Mouse (Mus musculus) embryonic fibroblast, embryonic 13.5 days (primary cell): ENCODE results near the gene Cdkal1. TPM values are rescaled to one million over a fixed set of nuclear protein-coding genes. Genes with fewer than 3 reads are reported as not detected.

Experiments
- H3K27ac ChIP-seq: 2 replicates; pipeline ENCODE4 v1.5.1; 2012; ENCODE audit warnings: low read length, control low read depth, inconsistent platforms; ENCODE audit not compliant: insufficient read depth
- H3K4me1 ChIP-seq: 2 replicates; pipeline ENCODE4 v1.6.1; 2011; ENCODE audit warnings: low read length; ENCODE audit not compliant: control insufficient read depth, insufficient read depth
- H3K4me3 ChIP-seq: 2 replicates; pipeline ENCODE4 v1.5.1; 2011; ENCODE audit warnings: mild to moderate bottlenecking, control low read depth, low read length; ENCODE audit not compliant: insufficient read depth
- CTCF ChIP-seq: IDR thresholded peaks from 2 replicates; pipeline ENCODE4 v1.5.1; 2011; ENCODE audit warnings: mild to moderate bottlenecking, control low read depth, low read length, moderate library complexity, borderline replicate concordance; ENCODE audit not compliant: insufficient read depth
- POLR2A ChIP-seq: IDR thresholded peaks from 2 replicates; pipeline ENCODE4 v1.6.1; 2011; ENCODE audit warnings: low read depth, mild to moderate bottlenecking, control low read depth, low read length, moderate library complexity
- polyA plus RNA-seq: library from polyadenylated mRNA; stranded (reverse); fragments of >200 nt; gene quantifications from 2 replicates; pipeline ENCODE4 v1.2.4, GENCODE M21; 2011; ENCODE audit warnings: low read depth; ENCODE audit not compliant: missing spikeins, insufficient read length

The Cdkal1 gene
- polyA plus RNA-seq, 1 experiment = 25.0 TPM

- peaks cover 13% of the 10 kb centered on the region for H3K4me1 ChIP-seq
- TF ChIP-seq POLR2A (no peak), CTCF (no peak)
- H3K27ac ChIP-seq = no peak overlapping the region
- no peak overlapping the region for H3K4me3 ChIP-seq
Observed at GRCm38 (mm10) chr13:29773563-29773962, 81.9 kb downstream of the Cdkal1 start.

DNA sequence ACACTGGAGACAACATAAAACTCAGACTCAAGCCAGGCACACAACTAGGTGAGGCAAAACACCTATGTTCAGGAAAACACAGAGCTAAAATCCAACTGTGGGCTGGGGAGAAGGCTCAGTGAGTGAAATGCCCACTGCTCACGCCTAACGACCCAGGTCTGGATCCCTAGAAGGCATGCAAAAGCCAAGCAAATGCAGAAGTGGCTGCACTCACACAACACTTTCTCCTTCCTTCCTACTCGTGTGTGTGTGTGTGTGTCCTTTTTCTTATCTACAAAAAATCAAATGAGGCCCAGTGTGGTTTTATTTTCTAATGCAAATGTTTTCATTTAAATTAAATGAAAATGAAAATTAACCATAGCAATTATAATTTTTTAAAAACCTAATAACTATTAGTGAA is 82.5 kb downstream of the Cdkal1 start:
- H3K27ac ChIP-seq = no peak overlapping the region
- H3K4me3 ChIP-seq = no peak overlapping the region
- peaks cover 8% of the 10 kb centered on the region for H3K4me1 ChIP-seq
- TF ChIP-seq CTCF = no peak
- TF ChIP-seq POLR2A = no peak

GRCm38 (mm10) chr13:29769647-29770436 is 85.6 kb downstream of the Cdkal1 start:
- TF ChIP-seq POLR2A (no peak), CTCF (no peak)
- H3K4me1 ChIP-seq = peaks cover 8% of the 10 kb centered on the region; the same call in 1 of the 2 replicates
- H3K27ac ChIP-seq = no peak overlapping the region
- H3K4me3 ChIP-seq = no peak overlapping the region

DNA sequence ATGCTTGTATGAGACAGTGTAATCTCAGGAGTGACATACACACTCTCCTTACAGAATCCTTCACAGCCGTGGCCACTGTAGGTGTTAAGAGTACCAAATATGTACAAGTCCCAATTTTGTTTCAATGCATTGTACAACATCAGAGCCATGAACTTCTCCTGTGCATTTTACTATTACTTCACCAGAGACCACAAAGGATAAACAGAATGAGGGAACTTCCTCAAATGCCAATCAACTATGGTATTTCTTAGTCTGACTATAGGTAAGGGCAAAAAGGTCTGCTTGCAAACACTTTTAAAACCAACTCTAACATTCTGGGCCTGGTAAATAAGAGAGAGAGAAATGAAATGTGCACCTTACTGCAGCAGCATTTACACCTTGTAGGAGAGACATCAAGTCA is 87.4 kb downstream of the Cdkal1 start:
- no peak overlapping the region for H3K4me3 ChIP-seq
- peaks cover 5% of the 10 kb centered on the region; the same call in 1 of the 2 replicates for H3K4me1 ChIP-seq
- no peak overlapping the region for H3K27ac ChIP-seq
- TF ChIP-seq CTCF (no peak), POLR2A (no peak)

- Histone ChIP-seq H3K27ac (no peak overlapping the region), H3K4me3 (no peak overlapping the region), H3K4me1 (peaks cover 5% of the 10 kb centered on the region; the same call in 1 of the 2 replicates)
- TF ChIP-seq POLR2A (no peak), CTCF (no peak)
Observed at GRCm38 (mm10) chr13:29767587-29767986, 87.9 kb downstream of the Cdkal1 start.

DNA sequence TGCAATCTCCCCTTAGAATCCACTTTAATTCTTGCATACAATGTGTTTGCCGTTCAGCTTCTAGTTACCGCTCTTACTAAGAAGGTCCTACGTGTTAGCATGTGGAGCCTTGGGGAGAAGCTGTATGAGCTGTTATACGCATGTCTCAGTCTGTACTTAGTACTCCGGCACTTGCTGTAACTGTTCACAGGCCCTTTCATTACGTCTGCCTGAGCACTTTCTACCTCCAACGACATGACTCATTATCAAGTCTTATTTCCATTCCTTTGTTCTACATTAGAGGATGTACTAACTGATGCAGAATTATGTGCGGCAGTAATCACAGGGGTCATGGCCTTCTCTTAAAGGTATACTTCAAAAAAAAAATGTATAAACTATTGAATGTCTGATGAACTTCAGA is 89.1 kb downstream of the Cdkal1 start:
- no peak overlapping the region for H3K4me3 ChIP-seq
- H3K4me1 ChIP-seq = peaks cover 5% of the 10 kb centered on the region; the same call in 1 of the 2 replicates
- TF ChIP-seq CTCF (no peak), POLR2A (no peak)
- H3K27ac ChIP-seq = no peak overlapping the region

DNA sequence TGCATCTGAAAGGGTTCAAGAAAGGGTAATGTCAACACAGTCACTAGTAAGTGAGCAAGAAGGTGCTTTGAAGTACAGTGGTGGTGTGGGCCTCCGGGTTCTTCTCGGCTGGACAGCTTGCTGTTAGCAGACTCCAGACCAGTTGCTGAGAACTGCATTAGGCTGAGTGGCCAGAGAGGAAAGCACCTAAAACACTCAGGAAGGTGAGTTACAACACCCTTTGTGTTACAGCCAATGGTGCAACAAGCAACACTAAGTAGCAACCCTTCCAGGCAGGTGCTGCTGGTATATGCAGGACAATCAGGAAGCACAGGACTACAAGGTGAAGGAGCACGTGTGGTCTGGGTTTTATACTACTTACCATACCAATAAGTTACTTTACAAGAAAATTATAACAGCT is 90.2 kb downstream of the Cdkal1 start:
- H3K4me3 ChIP-seq = no peak overlapping the region
- H3K27ac ChIP-seq = no peak overlapping the region
- peaks cover 5% of the 10 kb centered on the region; the same call in 1 of the 2 replicates for H3K4me1 ChIP-seq
- TF ChIP-seq POLR2A (no peak), CTCF (no peak)

DNA sequence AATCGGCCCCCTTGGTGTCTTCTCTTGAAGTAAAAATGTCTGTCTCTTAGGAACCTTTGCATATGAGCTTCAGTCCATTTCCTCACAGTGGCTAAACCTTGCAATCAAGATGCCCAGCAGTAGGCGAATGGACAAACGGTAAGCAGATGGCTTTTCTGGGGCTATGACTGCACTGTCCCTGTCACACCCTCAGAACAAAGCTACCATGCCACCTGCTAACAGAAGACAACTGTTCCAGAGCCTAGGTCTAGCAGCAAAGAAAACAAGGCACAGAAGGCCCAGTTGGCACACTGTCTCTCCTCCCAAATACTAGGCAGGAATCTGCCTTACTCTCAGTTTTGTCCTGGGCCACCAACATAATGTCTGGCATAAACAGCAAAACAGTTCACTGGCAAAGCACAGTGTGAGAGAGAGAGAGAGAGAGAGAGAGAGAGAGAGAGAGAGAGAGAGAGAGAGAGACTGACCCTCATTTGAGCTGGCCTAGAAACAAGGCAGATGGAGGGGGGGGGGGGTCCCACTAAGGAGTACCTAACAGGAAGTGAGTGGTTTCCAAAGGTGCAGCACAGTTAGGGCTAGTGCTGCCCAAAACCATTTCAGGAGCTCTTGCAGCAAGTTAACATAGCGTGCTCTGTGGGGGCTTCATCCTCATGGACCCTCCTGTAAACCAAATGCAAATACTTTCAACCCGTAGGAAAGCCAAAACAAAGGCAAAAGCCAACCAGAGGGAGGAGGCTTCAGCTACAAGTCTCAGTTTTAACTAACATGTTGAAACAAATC is 95.6 kb downstream of the Cdkal1 start:
- Histone ChIP-seq H3K27ac (no peak overlapping the region), H3K4me3 (no peak overlapping the region), H3K4me1 (no peaks in the 10 kb centered on the region)
- no peak for TF ChIP-seq POLR2A
- no peak for TF ChIP-seq CTCF

DNA sequence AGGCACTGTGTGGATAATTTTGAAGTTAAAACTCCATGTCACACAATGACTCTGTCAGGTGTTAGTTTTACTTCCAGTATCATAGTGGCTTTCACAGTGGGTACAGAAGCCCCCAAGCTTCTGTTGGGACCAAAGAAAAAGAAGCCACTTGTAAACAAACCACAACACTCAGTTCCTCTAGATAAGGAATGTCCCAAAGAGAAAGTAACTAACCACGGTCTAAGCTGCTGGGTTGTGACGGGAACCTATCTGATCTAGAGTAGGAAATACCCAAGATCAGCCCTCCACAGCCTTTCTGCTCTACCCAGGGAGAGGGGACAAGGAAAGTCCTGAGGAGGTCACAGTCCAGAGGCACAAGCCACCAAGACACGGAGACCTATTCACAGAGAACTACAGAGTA is 99.4 kb downstream of the Cdkal1 start:
- TF ChIP-seq POLR2A (no peak), CTCF (no peak)
- Histone ChIP-seq H3K4me1 (no peaks in the 10 kb centered on the region), H3K4me3 (no peak overlapping the region), H3K27ac (no peak overlapping the region)

- no peak overlapping the region for H3K27ac ChIP-seq
- TF ChIP-seq POLR2A (no peak), CTCF (no peak)
Observed at GRCm38 (mm10) chr13:29753254-29753653, 102.2 kb downstream of the Cdkal1 start.

More at GRCm38 (mm10) chr13:29753254-29753653, 102.2 kb downstream of the Cdkal1 start:
- Histone ChIP-seq H3K4me1 (no peaks in the 10 kb centered on the region), H3K4me3 (no peak overlapping the region)
